Mouse (Mus musculus) regulatory T cell (primary cell): Measurements from ENCODE around the gene Crtc1.

Source experiments
- in situ Hi-C: fragments of 300-600 bp; cut with MboI, MseI; formaldehyde crosslinking; loops from one replicate; pipeline ENCODE4 v1.15.1; 2025; ENCODE audit warnings: high pct_unique_total_duplicates

The Crtc1 gene

GRCm38 (mm10) chr8:70439055-70439847 is at the start of gene Crtc1:
TSS of gene Crtc1 (minus strand) at chr8:70439579.
- in situ Hi-C loops, result no loop called here

- in situ Hi-C loops, result no loop called here
Observed at GRCm38 (mm10) chr8:70488931-70489470, 49.6 kb upstream of the Crtc1 start.

- in situ Hi-C loops, result no loop called here
Observed at GRCm38 (mm10) chr8:70487993-70488796, 48.8 kb upstream of the Crtc1 start.

- in situ Hi-C loops, result no loop called here
Observed at GRCm38 (mm10) chr8:70486941-70487520, 47.7 kb upstream of the Crtc1 start, which contains the start of gene Tmem59l. TSS of gene Tmem59l (minus strand) at chr8:70487358.

- in situ Hi-C loops, result no loop called here
Observed at GRCm38 (mm10) chr8:70486191-70486681, 46.9 kb upstream of the Crtc1 start.

GRCm38 (mm10) chr8:70482943-70483342 is 43.6 kb upstream of the Crtc1 start:
- in situ Hi-C loops, result no loop called here

- in situ Hi-C loops, result no loop called here
Observed at GRCm38 (mm10) chr8:70481908-70482307, 42.5 kb upstream of the Crtc1 start.

GRCm38 (mm10) chr8:70477269-70477982 is 38.0 kb upstream of the Crtc1 start:
- in situ Hi-C loops, result no loop called here

- in situ Hi-C loops, result no loop called here
Observed at GRCm38 (mm10) chr8:70476333-70477268, 37.2 kb upstream of the Crtc1 start, which contains the start of gene Klhl26. TSS of gene Klhl26 (minus strand) at chr8:70476968.

- in situ Hi-C loops, result no loop called here
Observed at GRCm38 (mm10) chr8:70471856-70472255, 32.5 kb upstream of the Crtc1 start.

- in situ Hi-C loops, result no loop called here
Observed at GRCm38 (mm10) chr8:70469938-70470337, 30.6 kb upstream of the Crtc1 start.

- in situ Hi-C loops, result no loop called here
Observed at GRCm38 (mm10) chr8:70469295-70469916, 30.0 kb upstream of the Crtc1 start.

- in situ Hi-C loops, result no loop called here
Observed at GRCm38 (mm10) chr8:70468733-70469132, 29.4 kb upstream of the Crtc1 start.

GRCm38 (mm10) chr8:70467907-70468306 is 28.5 kb upstream of the Crtc1 start:
- in situ Hi-C loops, result no loop called here

- in situ Hi-C loops, result no loop called here
Observed at GRCm38 (mm10) chr8:70467229-70467725, 27.9 kb upstream of the Crtc1 start.

- in situ Hi-C loops, result no loop called here
Observed at GRCm38 (mm10) chr8:70466771-70467170, 27.4 kb upstream of the Crtc1 start.

GRCm38 (mm10) chr8:70466305-70466704 is 26.9 kb upstream of the Crtc1 start:
- in situ Hi-C loops, result no loop called here

- in situ Hi-C loops, result no loop called here
Observed at GRCm38 (mm10) chr8:70465701-70466100, 26.3 kb upstream of the Crtc1 start.

GRCm38 (mm10) chr8:70464162-70464561 is 24.8 kb upstream of the Crtc1 start:
- in situ Hi-C loops, result no loop called here
